Mouse (Mus musculus) neural tube, embryonic 13.5 days (tissue): ENCODE measurements around the gene 1600014C10Rik. TPM values are rescaled to one million over a fixed set of nuclear protein-coding genes. Genes with fewer than 3 reads are reported as not detected.

Experiments used
- ATAC-seq: fragments of 200-750 bp; cut with Nextera tagmentation; 2 replicates; pipeline ENCODE4 v1.8.0; 2017; ENCODE audit warnings: low read depth, mild to moderate bottlenecking, moderate TSS enrichment, moderate library complexity
- H3K27ac ChIP-seq: fragments of 300-500 bp; sonication (generic); replicated peaks from 2 replicates; pipeline ENCODE4 v1.5.1; 2015; ENCODE audit warnings: moderate library complexity, mild to moderate bottlenecking, inconsistent platforms
- H3K27me3 ChIP-seq: fragments of 300-500 bp; sonication (generic); 2 replicates; pipeline ENCODE4 v1.6.1; 2015; ENCODE audit warnings: mild to moderate bottlenecking, inconsistent platforms
- H3K36me3 ChIP-seq: fragments of 300-500 bp; sonication (generic); 2 replicates; pipeline ENCODE4 v1.6.1; 2015; ENCODE audit warnings: mild to moderate bottlenecking, inconsistent platforms
- H3K4me1 ChIP-seq: fragments of 300-500 bp; sonication (generic); replicated peaks from 2 replicates; pipeline ENCODE4 v1.6.1; 2015; ENCODE audit warnings: inconsistent platforms
- H3K4me2 ChIP-seq: fragments of 300-500 bp; sonication (generic); 2 replicates; pipeline ENCODE4 v1.6.1; 2015; ENCODE audit warnings: inconsistent platforms, mild to moderate bottlenecking, moderate library complexity
- H3K4me3 ChIP-seq: fragments of 300-500 bp; sonication (generic); 2 replicates; pipeline ENCODE4 v1.5.1; 2015; ENCODE audit warnings: mild to moderate bottlenecking, inconsistent platforms
- H3K9ac ChIP-seq: fragments of 300-500 bp; sonication (generic); 2 replicates; pipeline ENCODE4 v1.6.1; 2015; ENCODE audit warnings: moderate library complexity, mild to moderate bottlenecking, inconsistent platforms
- H3K9me3 ChIP-seq: fragments of 300-500 bp; sonication (generic); 2 replicates; pipeline ENCODE4 v1.6.1; 2016; ENCODE audit warnings: inconsistent platforms
- WGBS: fragments of 180-500 bp; shearing (Covaris S2); methylation state at CpG from one replicate; pipeline ENCODE4 v1.1.7; 2015; 5-methylcytosine and 5-hydroxymethylcytosine counted together
- polyA plus RNA-seq: library from polyadenylated mRNA; unstranded; fragments of >200 nt; fragmentation: Nextera tagmentation; extraction: Ambion mirVana; gene quantifications from 2 replicates; pipeline ENCODE4 v1.2.1, GENCODE M21; 2015

Gene 1600014C10Rik
- polyA plus RNA-seq, 1 experiment from 2014 or later: 27.5 TPM

GRCm38 (mm10) chr7:38204314-38204713 lies 21.3 kb downstream of the 1600014C10Rik start:
- H3K4me3 ChIP-seq: no peak overlapping the region
- no peak overlapping the region for H3K4me2 ChIP-seq
- no peaks in the 10 kb centered on the region for H3K27me3 ChIP-seq
- WGBS: 93% methylated on average over 6 of the region's 6 CpGs
- no peaks in the 10 kb centered on the region for H3K36me3 ChIP-seq
- H3K27ac ChIP-seq: no peak overlapping the region
- ATAC-seq: no peak
- H3K9me3 ChIP-seq: no peaks in the 10 kb centered on the region
- H3K9ac ChIP-seq: no peak overlapping the region
- peaks cover 9% of the 10 kb centered on the region; the same call in 1 of the 2 replicates for H3K4me1 ChIP-seq

GRCm38 (mm10) chr7:38205801-38206200 lies 22.8 kb downstream of the 1600014C10Rik start:
- H3K27me3 ChIP-seq: no peaks in the 10 kb centered on the region
- no peaks in the 10 kb centered on the region for H3K36me3 ChIP-seq
- 37% methylated on average over 2 of the region's 2 CpGs for WGBS
- H3K27ac ChIP-seq: no peak overlapping the region
- H3K9ac ChIP-seq: no peak overlapping the region
- H3K4me1 ChIP-seq: peaks cover 5% of the 10 kb centered on the region; the same call in 1 of the 2 replicates
- no peak for ATAC-seq
- H3K4me2 ChIP-seq: no peak overlapping the region
- H3K4me3 ChIP-seq: no peak overlapping the region
- H3K9me3 ChIP-seq: no peaks in the 10 kb centered on the region

GRCm38 (mm10) chr7:38206564-38206963 lies 23.5 kb downstream of the 1600014C10Rik start:
- no peaks in the 10 kb centered on the region for H3K36me3 ChIP-seq
- 86% methylated on average over 3 of the region's 3 CpGs for WGBS
- no peak overlapping the region for H3K4me2 ChIP-seq
- H3K4me1 ChIP-seq: no peaks in the 10 kb centered on the region
- no peak for ATAC-seq
- H3K27ac ChIP-seq: no peak overlapping the region
- no peaks in the 10 kb centered on the region for H3K27me3 ChIP-seq
- H3K9ac ChIP-seq: no peak overlapping the region
- no peak overlapping the region for H3K4me3 ChIP-seq
- no peaks in the 10 kb centered on the region for H3K9me3 ChIP-seq

GRCm38 (mm10) chr7:38208969-38209368 lies 26.0 kb downstream of the 1600014C10Rik start:
- no peak overlapping the region for H3K4me3 ChIP-seq

GRCm38 (mm10) chr7:38209478-38210152 lies 26.6 kb downstream of the 1600014C10Rik start:
- 83% methylated on average over 11 of the region's 11 CpGs for whole genome bisulfite sequencing
- H3K27me3 ChIP-seq: no peaks in the 10 kb centered on the region

More at GRCm38 (mm10) chr7:38208969-38209368, 26.0 kb downstream of the 1600014C10Rik start:
- no peak overlapping the region for H3K27ac ChIP-seq
- 79% methylated on average over 3 of the region's 3 CpGs for WGBS
- H3K4me1 ChIP-seq: no peaks in the 10 kb centered on the region
- no peak overlapping the region for H3K9ac ChIP-seq
- no peaks in the 10 kb centered on the region for H3K27me3 ChIP-seq
- H3K9me3 ChIP-seq: no peaks in the 10 kb centered on the region
- no peak for ATAC-seq
- H3K4me2 ChIP-seq: no peak overlapping the region
- H3K36me3 ChIP-seq: no peaks in the 10 kb centered on the region

GRCm38 (mm10) chr7:38212651-38213062 lies 29.6 kb downstream of the 1600014C10Rik start:
- Histone ChIP-seq H3K4me1 (no peaks in the 10 kb centered on the region), H3K9me3 (no peaks in the 10 kb centered on the region), H3K4me3 (no peak overlapping the region), H3K4me2 (no peak overlapping the region), H3K27ac (no peak overlapping the region), H3K9ac (no peak overlapping the region), H3K36me3 (no peaks in the 10 kb centered on the region), H3K27me3 (no peaks in the 10 kb centered on the region)
- ATAC-seq: no peak
- 47% methylated on average over 3 of the region's 3 CpGs for WGBS

More at GRCm38 (mm10) chr7:38209478-38210152, 26.6 kb downstream of the 1600014C10Rik start:
- no peak overlapping the region for H3K4me3 ChIP-seq
- H3K9ac ChIP-seq: no peak overlapping the region
- no peak overlapping the region for H3K27ac ChIP-seq
- no peak for ATAC-seq
- no peaks in the 10 kb centered on the region for H3K9me3 ChIP-seq
- H3K4me1 ChIP-seq: no peaks in the 10 kb centered on the region
- H3K4me2 ChIP-seq: no peak overlapping the region
- no peaks in the 10 kb centered on the region for H3K36me3 ChIP-seq

GRCm38 (mm10) chr7:38214473-38215214 lies 31.6 kb downstream of the 1600014C10Rik start:
- Histone ChIP-seq H3K9ac (no peak overlapping the region), H3K4me2 (no peak overlapping the region), H3K9me3 (no peaks in the 10 kb centered on the region), H3K27ac (no peak overlapping the region), H3K27me3 (no peaks in the 10 kb centered on the region), H3K4me1 (no peaks in the 10 kb centered on the region), H3K36me3 (no peaks in the 10 kb centered on the region), H3K4me3 (no peak overlapping the region)
- ATAC-seq: no peak
- 70% methylated on average over 5 of the region's 5 CpGs for WGBS

GRCm38 (mm10) chr7:38215281-38215680 lies 32.3 kb downstream of the 1600014C10Rik start:
- ATAC-seq: no peak

GRCm38 (mm10) chr7:38215697-38216096 lies 32.7 kb downstream of the 1600014C10Rik start:
- no peaks in the 10 kb centered on the region for H3K4me1 ChIP-seq
- H3K4me3 ChIP-seq: no peak overlapping the region
- WGBS: 87% methylated on average over 6 of the region's 6 CpGs
- no peak overlapping the region for H3K4me2 ChIP-seq
- H3K36me3 ChIP-seq: no peaks in the 10 kb centered on the region
- H3K27me3 ChIP-seq: no peaks in the 10 kb centered on the region
- no peak for ATAC-seq
- H3K27ac ChIP-seq: no peak overlapping the region
- H3K9ac ChIP-seq: no peak overlapping the region
- H3K9me3 ChIP-seq: no peaks in the 10 kb centered on the region

More at GRCm38 (mm10) chr7:38215281-38215680, 32.3 kb downstream of the 1600014C10Rik start:
- H3K4me2 ChIP-seq: no peak overlapping the region
- no peaks in the 10 kb centered on the region for H3K36me3 ChIP-seq
- WGBS: 74% methylated on average over 7 of the region's 7 CpGs
- H3K9me3 ChIP-seq: no peaks in the 10 kb centered on the region
- no peaks in the 10 kb centered on the region for H3K4me1 ChIP-seq
- H3K9ac ChIP-seq: no peak overlapping the region
- no peak overlapping the region for H3K4me3 ChIP-seq
- H3K27me3 ChIP-seq: no peaks in the 10 kb centered on the region
- no peak overlapping the region for H3K27ac ChIP-seq

- H3K9me3 ChIP-seq: no peaks in the 10 kb centered on the region
- no peak overlapping the region for H3K4me3 ChIP-seq
- H3K4me1 ChIP-seq: no peaks in the 10 kb centered on the region
- no peak for ATAC-seq
- H3K4me2 ChIP-seq: no peak overlapping the region
- WGBS: 65% methylated on average over 5 of the region's 5 CpGs
- H3K36me3 ChIP-seq: no peaks in the 10 kb centered on the region
- no peak overlapping the region for H3K27ac ChIP-seq
- no peak overlapping the region for H3K9ac ChIP-seq
- H3K27me3 ChIP-seq: no peaks in the 10 kb centered on the region
Measured at GRCm38 (mm10) chr7:38217417-38218171, 34.6 kb downstream of the 1600014C10Rik start.

- 72% methylated on average over 8 of the region's 8 CpGs for WGBS
Measured at GRCm38 (mm10) chr7:38218631-38219367, 35.8 kb downstream of the 1600014C10Rik start.

More at GRCm38 (mm10) chr7:38218631-38219367, 35.8 kb downstream of the 1600014C10Rik start:
- Histone ChIP-seq H3K27ac (no peak overlapping the region), H3K36me3 (no peaks in the 10 kb centered on the region), H3K4me1 (no peaks in the 10 kb centered on the region), H3K9ac (no peak overlapping the region), H3K9me3 (no peaks in the 10 kb centered on the region), H3K27me3 (no peaks in the 10 kb centered on the region), H3K4me2 (no peak overlapping the region), H3K4me3 (no peak overlapping the region)
- ATAC-seq: no peak
